Mouse (Mus musculus): ENCODE measurements around the gene Ikbke. TPM values are rescaled to one million over a fixed set of nuclear protein-coding genes. Genes with fewer than 3 reads are reported as not detected.

Ikbke gene
- polyA plus RNA-seq, 1 experiment from 2014 or later: 1.3 TPM

DNA sequence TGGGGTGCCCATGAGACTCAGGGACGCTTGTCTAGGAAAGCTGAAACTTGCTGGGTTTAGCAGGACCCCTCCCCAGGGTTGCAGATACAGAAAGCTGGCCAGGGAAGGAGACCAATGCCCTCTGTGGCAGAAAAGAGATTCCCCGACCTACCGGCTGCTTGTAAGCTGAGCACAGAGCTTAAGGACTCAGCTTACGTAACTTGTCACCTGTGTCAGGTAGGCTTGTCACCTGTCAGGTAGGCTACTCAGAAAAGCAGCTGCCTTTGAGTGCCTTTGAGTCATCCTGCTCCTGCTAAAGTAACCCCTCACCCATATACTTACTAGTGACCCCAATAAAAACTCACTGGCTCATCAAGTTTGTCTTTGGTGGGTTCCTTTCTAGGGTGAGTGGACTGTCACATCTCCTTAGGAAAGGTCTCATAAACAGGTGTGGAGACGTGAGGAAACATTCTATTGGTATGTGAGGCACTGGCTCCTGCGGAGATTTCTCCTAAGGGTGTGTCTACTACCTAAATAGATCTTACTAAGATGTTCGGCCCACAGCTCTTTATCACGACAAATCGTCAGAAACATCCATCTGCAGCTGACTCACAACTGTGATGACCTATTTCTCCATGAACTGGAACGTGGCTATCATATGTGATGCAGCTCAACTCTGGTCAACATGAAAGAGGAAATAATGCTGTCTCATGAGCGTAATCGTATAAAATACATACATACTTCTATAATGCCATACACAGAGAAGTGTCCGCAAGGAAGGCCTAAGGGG, 57.4 kb downstream of the Ikbke start:
- Histone ChIP-seq H3K9me3 (replicated peaks) (no peaks in the 10 kb centered on the region), H3K27ac (no peak overlapping the region), H3K4me3 (no peak overlapping the region), H3K4me1 (peaks cover 3% of the 10 kb centered on the region; the same call in 1 of the 2 replicates), H3K36me3 (no peaks in the 10 kb centered on the region), H3K27me3 (ENCODE audit: low read depth, poor library complexity, severe bottlenecking) (no peaks in the 10 kb centered on the region)
- no peak for DNase-seq (ENCODE audit: low spot score)
- WGBS: 86% methylated on average over 13 of the region's 13 CpGs

DNA sequence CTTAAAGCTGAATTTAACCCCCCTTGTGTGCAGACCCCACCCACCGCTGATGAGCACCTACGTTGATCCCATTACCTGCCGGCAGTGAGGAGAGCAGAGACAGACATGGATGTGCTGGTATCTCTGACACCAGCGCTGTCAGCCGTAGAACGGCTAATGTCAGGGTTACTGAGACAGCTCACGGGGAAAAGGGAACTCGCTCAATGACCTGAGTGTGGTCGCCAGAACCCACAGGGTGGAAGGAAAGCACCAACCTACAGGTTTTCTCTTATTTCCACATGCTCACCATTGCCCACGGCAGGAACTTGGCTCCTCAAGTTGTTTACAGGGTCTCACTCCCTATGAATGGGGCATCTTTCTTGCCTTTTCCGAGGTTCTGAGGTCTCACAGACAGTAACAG, 60.5 kb downstream of the Ikbke start:
- Histone ChIP-seq H3K9me3 (replicated peaks) (no peaks in the 10 kb centered on the region), H3K36me3 (no peaks in the 10 kb centered on the region), H3K4me1 (no peaks in the 10 kb centered on the region), H3K4me3 (no peak overlapping the region), H3K27ac (no peak overlapping the region), H3K27me3 (ENCODE audit: low read depth, poor library complexity, severe bottlenecking) (no peaks in the 10 kb centered on the region)
- no peak for DNase-seq (ENCODE audit: low spot score)
- 89% methylated on average over 11 of the region's 11 CpGs for WGBS

DNA sequence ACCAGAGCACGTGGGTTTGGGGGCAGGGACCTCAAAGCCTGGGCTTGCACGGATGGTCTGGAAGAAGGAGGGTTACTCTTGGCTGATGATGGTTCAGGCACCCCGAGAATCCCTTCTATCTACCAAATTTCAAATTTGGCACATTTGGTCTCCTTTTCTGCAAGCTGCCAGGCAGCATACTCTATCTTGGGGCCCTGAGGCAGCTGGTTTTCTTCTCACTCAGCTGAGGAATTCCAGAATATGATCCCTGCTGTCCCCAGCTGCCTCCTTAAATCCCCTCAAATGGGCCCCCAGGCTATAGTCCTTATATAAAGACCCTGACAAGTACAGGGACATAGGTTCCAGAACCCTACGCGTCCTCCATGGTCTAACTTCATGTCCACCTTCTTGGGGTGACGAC, 66.0 kb downstream of the Ikbke start:
- no peak overlapping the region for H3K4me3 ChIP-seq
- H3K4me1 ChIP-seq: 0 out of 2 replicates have a peak, but pooled peaks cover 4% of the 10 kb centered on the region
- WGBS: 78% methylated on average over 6 of the region's 6 CpGs
- H3K36me3 ChIP-seq: no peaks in the 10 kb centered on the region
- DNase-seq (ENCODE audit: low spot score): no peak
- H3K27me3 ChIP-seq (ENCODE audit: low read depth, poor library complexity, severe bottlenecking): no peaks in the 10 kb centered on the region
- H3K9me3 ChIP-seq (replicated peaks): no peaks in the 10 kb centered on the region
- H3K27ac ChIP-seq: no peak overlapping the region

DNA sequence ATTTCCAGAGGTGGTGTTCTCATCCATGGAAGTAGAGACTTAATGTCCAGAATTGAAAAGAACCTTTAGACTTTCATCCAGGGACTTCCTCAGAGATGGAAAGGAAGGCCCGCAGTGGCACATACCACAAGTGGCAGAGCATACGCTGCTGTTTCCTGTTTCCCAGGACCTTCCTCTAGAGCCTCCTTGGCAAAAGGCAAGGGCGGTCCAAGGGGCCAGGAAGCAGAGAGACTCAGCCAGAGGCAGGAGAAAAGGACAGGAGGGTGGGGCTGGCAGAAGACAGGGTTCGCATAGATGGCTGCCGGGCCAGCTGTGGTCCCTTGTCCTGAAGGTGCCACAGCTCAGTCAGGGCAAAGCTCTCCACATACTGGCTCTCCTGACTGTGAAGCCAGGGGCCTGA, 66.5 kb downstream of the Ikbke start:
- Histone ChIP-seq H3K27ac (no peak overlapping the region), H3K27me3 (ENCODE audit: low read depth, poor library complexity, severe bottlenecking) (no peaks in the 10 kb centered on the region), H3K4me3 (no peak overlapping the region), H3K9me3 (replicated peaks) (no peaks in the 10 kb centered on the region), H3K36me3 (no peaks in the 10 kb centered on the region), H3K4me1 (0 out of 2 replicates have a peak, but pooled peaks cover 4% of the 10 kb centered on the region)
- no peak for DNase-seq (ENCODE audit: low spot score)
- 72% methylated on average over 5 of the region's 5 CpGs for WGBS

DNA sequence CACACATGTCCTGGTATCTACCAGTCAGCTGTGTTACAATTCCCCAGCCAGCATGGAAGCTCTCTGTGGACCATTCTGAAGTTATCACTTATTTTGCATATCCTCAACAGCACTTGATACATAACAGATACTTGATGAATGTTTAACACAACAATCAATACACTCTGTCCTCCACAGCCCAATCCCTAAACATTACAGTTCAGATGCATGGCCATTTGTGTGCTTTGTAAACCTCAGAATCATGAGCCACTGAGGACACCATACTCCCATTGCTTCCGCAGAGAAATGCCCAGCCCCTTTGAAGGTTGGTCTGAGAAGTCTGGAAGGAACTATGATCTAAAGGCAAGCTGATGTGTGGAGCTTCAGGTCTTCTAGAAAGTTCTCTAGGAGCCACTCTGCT, 67.8 kb downstream of the Ikbke start:
- WGBS: 91% methylated on average over 1 of the region's 1 CpGs
- Histone ChIP-seq H3K27me3 (ENCODE audit: low read depth, poor library complexity, severe bottlenecking) (no peaks in the 10 kb centered on the region), H3K27ac (no peak overlapping the region), H3K9me3 (replicated peaks) (no peaks in the 10 kb centered on the region), H3K36me3 (no peaks in the 10 kb centered on the region), H3K4me1 (0 out of 2 replicates have a peak, but pooled peaks cover 7% of the 10 kb centered on the region), H3K4me3 (no peak overlapping the region)
- no peak for DNase-seq (ENCODE audit: low spot score)

DNA sequence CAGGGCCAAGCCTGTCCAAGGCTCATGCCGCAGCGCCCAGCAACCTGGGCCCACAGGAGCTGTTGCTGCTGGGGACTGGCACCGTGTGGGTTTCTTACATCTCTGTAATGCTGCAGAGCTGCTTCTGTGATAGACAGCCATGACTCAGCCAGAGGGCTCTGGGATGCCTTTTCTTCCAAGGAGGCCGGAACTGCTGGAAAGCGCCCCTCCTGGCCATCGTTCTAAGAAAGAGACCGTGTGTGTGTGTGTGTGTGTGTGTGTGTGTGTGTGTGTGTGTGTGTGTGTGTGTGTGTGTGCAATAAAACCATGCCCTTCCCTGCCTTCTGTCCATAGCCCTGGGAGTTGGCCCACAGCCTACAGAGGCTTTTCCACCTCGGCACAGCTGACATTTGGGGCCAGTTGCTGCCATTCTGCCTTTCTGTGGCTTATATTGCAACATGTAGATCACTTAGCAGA, 69.4 kb downstream of the Ikbke start:
- DNase-seq (ENCODE audit: low spot score): no peak
- H3K9me3 ChIP-seq (replicated peaks): no peaks in the 10 kb centered on the region
- WGBS: 79% methylated on average over 8 of the region's 8 CpGs
- 0 out of 2 replicates have a peak, but pooled peaks cover 7% of the 10 kb centered on the region for H3K4me1 ChIP-seq
- H3K27ac ChIP-seq: no peak overlapping the region
- no peaks in the 10 kb centered on the region for H3K27me3 ChIP-seq (ENCODE audit: low read depth, poor library complexity, severe bottlenecking)
- no peak overlapping the region for H3K4me3 ChIP-seq
- H3K36me3 ChIP-seq: no peaks in the 10 kb centered on the region

DNA sequence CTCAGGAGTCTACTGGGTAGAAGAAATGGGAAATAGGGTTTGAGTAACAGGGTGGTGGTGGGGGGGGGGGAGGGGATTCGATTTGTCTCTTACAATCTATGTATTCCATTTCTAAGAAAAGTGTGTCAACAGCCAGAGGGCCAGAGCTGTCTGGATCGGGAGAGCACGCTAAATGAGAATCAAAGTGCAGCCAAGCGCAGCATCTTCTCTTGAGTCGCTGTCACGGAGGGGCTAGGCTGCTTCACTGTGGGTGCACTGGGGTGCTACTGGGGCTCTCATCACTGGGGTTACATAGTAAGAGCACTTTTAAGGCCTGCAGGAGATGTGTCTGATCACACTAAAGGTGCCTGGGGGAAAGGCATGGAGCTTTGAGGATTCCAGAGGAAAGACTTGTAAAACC, 70.6 kb downstream of the Ikbke start:
- DNase-seq (ENCODE audit: low spot score): no peak
- Histone ChIP-seq H3K27me3 (ENCODE audit: low read depth, poor library complexity, severe bottlenecking) (no peaks in the 10 kb centered on the region), H3K4me3 (no peak overlapping the region), H3K4me1 (0 out of 2 replicates have a peak, but pooled peaks cover 7% of the 10 kb centered on the region), H3K9me3 (replicated peaks) (no peaks in the 10 kb centered on the region), H3K27ac (no peak overlapping the region), H3K36me3 (no peaks in the 10 kb centered on the region)
- 92% methylated on average over 6 of the region's 6 CpGs for WGBS

DNA sequence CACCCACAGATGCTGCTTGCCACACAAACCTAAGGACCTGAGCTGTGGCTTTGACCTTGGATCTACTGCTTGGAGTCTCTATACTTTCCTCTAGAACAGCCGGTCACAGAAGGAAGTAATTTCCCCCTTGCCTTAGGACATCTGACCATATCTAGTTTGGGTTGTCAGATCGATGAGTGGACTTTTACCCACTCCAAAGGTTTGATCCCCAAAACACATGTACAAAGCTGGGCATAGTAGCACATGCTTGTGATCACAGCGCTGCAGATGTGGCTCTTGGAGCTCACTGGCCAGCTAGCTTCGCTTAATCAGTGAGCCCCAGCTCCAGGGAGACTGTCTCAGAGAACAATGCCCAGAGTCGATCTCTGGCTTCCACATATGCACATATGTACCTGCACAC, 71.3 kb downstream of the Ikbke start:
- Histone ChIP-seq H3K36me3 (no peaks in the 10 kb centered on the region), H3K27ac (no peak overlapping the region), H3K4me3 (no peak overlapping the region), H3K4me1 (0 out of 2 replicates have a peak, but pooled peaks cover 5% of the 10 kb centered on the region), H3K9me3 (replicated peaks) (no peaks in the 10 kb centered on the region), H3K27me3 (ENCODE audit: low read depth, poor library complexity, severe bottlenecking) (no peaks in the 10 kb centered on the region)
- no peak for DNase-seq (ENCODE audit: low spot score)
- 89% methylated on average over 5 of the region's 5 CpGs for WGBS

DNA sequence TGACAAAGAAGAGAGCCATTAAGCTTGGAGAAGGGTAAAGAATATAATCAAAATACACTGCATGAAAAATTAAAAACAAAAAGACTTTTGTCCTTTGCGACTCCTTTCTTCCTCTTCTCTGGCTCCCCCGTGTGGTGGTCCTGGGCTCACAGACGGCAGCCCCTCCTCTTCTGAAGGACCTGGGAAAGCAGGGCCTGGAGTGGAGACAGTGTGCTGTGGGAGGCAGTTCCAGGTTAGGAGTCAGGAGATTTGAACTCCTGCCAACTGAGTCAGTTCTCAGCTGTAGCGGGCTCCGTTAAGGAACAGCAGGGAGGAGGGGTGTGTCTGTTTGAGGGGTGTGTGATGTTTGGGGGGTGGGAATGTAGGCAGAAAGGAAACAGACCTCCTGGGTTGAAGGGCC, 71.9 kb downstream of the Ikbke start:
- H3K9me3 ChIP-seq (replicated peaks): no peaks in the 10 kb centered on the region
- 0 out of 2 replicates have a peak, but pooled peaks cover 3% of the 10 kb centered on the region for H3K4me1 ChIP-seq
- H3K27ac ChIP-seq: no peak overlapping the region
- peak; percentile 74 for DNase-seq (ENCODE audit: low spot score)
- H3K36me3 ChIP-seq: no peaks in the 10 kb centered on the region
- WGBS: 9% methylated on average over 5 of the region's 5 CpGs
- no peaks in the 10 kb centered on the region for H3K27me3 ChIP-seq (ENCODE audit: low read depth, poor library complexity, severe bottlenecking)
- H3K4me3 ChIP-seq: no peak overlapping the region

DNA sequence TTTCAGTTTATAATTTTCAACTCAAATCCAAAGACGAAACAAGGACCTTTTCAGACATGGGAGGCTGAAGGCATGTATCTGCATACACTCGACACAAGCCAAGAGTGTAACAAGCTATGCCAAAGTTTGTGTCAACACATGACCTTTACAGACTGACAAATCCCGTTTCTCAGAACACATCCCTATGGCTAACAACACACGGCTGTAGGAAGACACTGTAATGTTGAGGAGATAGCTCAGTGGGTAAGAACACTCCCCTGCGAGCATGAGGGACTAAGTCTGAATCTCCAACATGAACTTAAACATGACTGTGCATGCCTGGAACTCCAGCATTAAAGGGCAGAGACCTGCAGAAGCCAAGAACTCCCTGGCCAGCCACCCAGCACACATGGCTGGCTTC, 73.1 kb downstream of the Ikbke start:
- no peak for DNase-seq (ENCODE audit: low spot score)
- Histone ChIP-seq H3K27ac (no peak overlapping the region), H3K9me3 (replicated peaks) (no peaks in the 10 kb centered on the region), H3K4me1 (0 out of 2 replicates have a peak, but pooled peaks cover 3% of the 10 kb centered on the region), H3K36me3 (no peaks in the 10 kb centered on the region), H3K4me3 (no peak overlapping the region), H3K27me3 (ENCODE audit: low read depth, poor library complexity, severe bottlenecking) (no peaks in the 10 kb centered on the region)
- 88% methylated on average over 5 of the region's 5 CpGs for WGBS

DNA sequence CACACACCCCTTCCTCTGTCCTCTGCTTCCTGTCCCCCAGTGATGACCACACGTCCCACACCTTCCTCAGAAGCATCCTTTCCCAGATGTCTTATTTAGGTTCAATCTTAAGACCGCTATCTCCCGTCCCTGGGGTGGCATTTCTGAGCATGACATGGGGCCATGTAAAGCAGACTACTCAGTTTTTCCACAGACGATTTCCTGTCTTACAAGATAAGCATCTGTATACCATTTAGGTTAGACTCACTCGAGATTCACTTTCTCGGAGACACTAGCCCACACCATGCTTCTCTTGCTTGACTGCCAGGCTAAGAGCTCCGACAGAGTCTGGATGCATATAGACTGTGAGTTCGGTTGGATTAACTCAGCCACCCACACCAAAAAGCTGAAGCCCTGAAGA, 74.9 kb downstream of the Ikbke start:
- H3K9me3 ChIP-seq (replicated peaks): no peaks in the 10 kb centered on the region
- DNase-seq (ENCODE audit: low spot score): no peak
- no peak overlapping the region for H3K4me3 ChIP-seq
- peaks cover 21% of the 10 kb centered on the region for H3K4me1 ChIP-seq
- no peaks in the 10 kb centered on the region for H3K36me3 ChIP-seq
- no peaks in the 10 kb centered on the region for H3K27me3 ChIP-seq (ENCODE audit: low read depth, poor library complexity, severe bottlenecking)
- H3K27ac ChIP-seq: no peak overlapping the region
- WGBS: 83% methylated on average over 8 of the region's 8 CpGs

Measured in limb, embryonic 10.5 days (tissue).